Mouse (Mus musculus) hindbrain, embryonic 13.5 days (tissue): ENCODE data around the gene Cdc34. TPM values are rescaled to one million over a fixed set of nuclear protein-coding genes. Genes with fewer than 3 reads are reported as not detected.

ENCODE experiments used
- ATAC-seq: fragments of 200-750 bp; cut with Nextera tagmentation; 2 replicates; pipeline ENCODE4 v1.8.0; 2017; ENCODE audit warnings: moderate TSS enrichment; ENCODE audit not compliant: low FRiP score
- H3K27ac ChIP-seq: fragments of 300-500 bp; sonication (generic); 2 replicates; pipeline ENCODE4 v1.5.1; 2015; ENCODE audit warnings: inconsistent platforms, mild to moderate bottlenecking, moderate library complexity
- H3K27me3 ChIP-seq: fragments of 300-500 bp; sonication (generic); 2 replicates; pipeline ENCODE4 v1.6.1; 2015; ENCODE audit warnings: mild to moderate bottlenecking, inconsistent platforms
- H3K36me3 ChIP-seq: fragments of 300-500 bp; sonication (generic); 2 replicates; pipeline ENCODE4 v1.6.1; 2015; ENCODE audit warnings: mild to moderate bottlenecking, inconsistent platforms
- H3K4me1 ChIP-seq: fragments of 300-500 bp; sonication (generic); replicated peaks from 2 replicates; pipeline ENCODE4 v1.6.1; 2015; ENCODE audit warnings: inconsistent platforms
- H3K4me2 ChIP-seq: fragments of 300-500 bp; sonication (generic); 2 replicates; pipeline ENCODE4 v1.6.1; 2015; ENCODE audit warnings: inconsistent platforms, mild to moderate bottlenecking, moderate library complexity
- H3K4me3 ChIP-seq: fragments of 300-500 bp; sonication (generic); 2 replicates; pipeline ENCODE4 v1.5.1; 2015; ENCODE audit warnings: mild to moderate bottlenecking, inconsistent platforms
- H3K9ac ChIP-seq: fragments of 300-500 bp; sonication (generic); 2 replicates; pipeline ENCODE4 v1.6.1; 2015; ENCODE audit warnings: mild to moderate bottlenecking, inconsistent platforms
- H3K9me3 ChIP-seq: fragments of 300-500 bp; sonication (generic); 2 replicates; pipeline ENCODE4 v1.6.1; 2016; ENCODE audit warnings: inconsistent platforms
- WGBS: fragments of 180-500 bp; shearing (Covaris S2); methylation state at CpG from one replicate; pipeline ENCODE4 v1.1.7; 2015; 5-methylcytosine and 5-hydroxymethylcytosine counted together
- polyA plus RNA-seq: library from polyadenylated mRNA; unstranded; fragments of >200 nt; fragmentation: Nextera tagmentation; extraction: Ambion mirVana; gene quantifications from 2 replicates; pipeline ENCODE4 v1.2.1, GENCODE M21; 2015

Gene Cdc34
- polyA plus RNA-seq, 1 experiment from 2014 or later: 92.7 TPM

GRCm38 (mm10) chr10:79733847-79734246, 51.9 kb downstream of the Cdc34 start:
- Histone ChIP-seq H3K4me2 (no peak overlapping the region), H3K9me3 (peaks cover 16% of the 10 kb centered on the region), H3K4me3 (no peak overlapping the region), H3K4me1 (no peaks in the 10 kb centered on the region; the same call in 1 of the 2 replicates), H3K9ac (no peak overlapping the region), H3K27ac (no peak overlapping the region), H3K36me3 (peaks cover 80% of the 10 kb centered on the region), H3K27me3 (peaks cover 23% of the 10 kb centered on the region)
- no peak for ATAC-seq
- 95% methylated on average over 15 of the region's 15 CpGs for WGBS

- H3K9me3 ChIP-seq: peaks cover 32% of the 10 kb centered on the region
- H3K27ac ChIP-seq: no peak overlapping the region
- H3K27me3 ChIP-seq: peaks cover 23% of the 10 kb centered on the region
- H3K4me1 ChIP-seq: no peaks in the 10 kb centered on the region
- H3K36me3 ChIP-seq: peaks cover 95% of the 10 kb centered on the region
- H3K9ac ChIP-seq: no peak overlapping the region
- 0 out of 2 replicates have a peak overlapping the region, but pooled peaks have one; percentile 4 for H3K4me2 ChIP-seq
- 31% methylated on average over 45 of the region's 52 CpGs for WGBS
- ATAC-seq: no peak
- H3K4me3 ChIP-seq: no peak overlapping the region
Observed at GRCm38 (mm10) chr10:79735361-79735760, 53.4 kb downstream of the Cdc34 start.

GRCm38 (mm10) chr10:79736706-79737105, 54.7 kb downstream of the Cdc34 start:
- Histone ChIP-seq H3K27ac (no peak overlapping the region), H3K4me3 (no peak overlapping the region), H3K27me3 (peaks cover 23% of the 10 kb centered on the region), H3K9ac (no peak overlapping the region), H3K4me1 (no peaks in the 10 kb centered on the region), H3K4me2 (no peak overlapping the region), H3K9me3 (peaks cover 38% of the 10 kb centered on the region), H3K36me3 (peaks cover 100% of the 10 kb centered on the region)
- ATAC-seq: no peak
- 84% methylated on average over 14 of the region's 14 CpGs for WGBS

Other genes with a start within 250 kb of the Cdc34 start
- gene Vmn2r83, start 213.5 kb upstream of the Cdc34 start, polyA plus RNA-seq: not detected in 2 replicates
- gene Plpp2, start 148.4 kb upstream of the Cdc34 start, polyA plus RNA-seq: 14.5 and 16.5 TPM in 2 replicates
- 52.4 and 57.1 TPM in 2 replicates for gene Mier2, start 127.0 kb upstream of the Cdc34 start, polyA plus RNA-seq
- not detected in 2 replicates for gene Theg, start 94.9 kb upstream of the Cdc34 start, polyA plus RNA-seq
- 0.17 and 0.27 TPM in 2 replicates for gene C2cd4c, start 68.2 kb upstream of the Cdc34 start, polyA plus RNA-seq
- gene Shc2, start 44.3 kb upstream of the Cdc34 start, polyA plus RNA-seq: 24.5 and 26.5 TPM in 2 replicates
- not detected in 2 replicates for gene Odf3l2, start 36.5 kb upstream of the Cdc34 start, polyA plus RNA-seq
- gene Madcam1, start 17.6 kb upstream of the Cdc34 start, polyA plus RNA-seq: 0.87 and 0.88 TPM in 2 replicates
- 86.5 and 93.4 TPM in 2 replicates for gene Tpgs1, start 12.8 kb upstream of the Cdc34 start, polyA plus RNA-seq
- 1.1 and 1.4 TPM in 2 replicates for gene Gzmm, start 6.8 kb downstream of the Cdc34 start, polyA plus RNA-seq
- 690 and 717 TPM in 2 replicates for gene Bsg, start 22.3 kb downstream of the Cdc34 start, polyA plus RNA-seq
- 0.43 and 0.64 TPM in 2 replicates for gene Hcn2, start 34.4 kb downstream of the Cdc34 start, polyA plus RNA-seq
- gene Polrmt, start 64.4 kb downstream of the Cdc34 start, polyA plus RNA-seq: 37.1 and 42.4 TPM in 2 replicates
- gene Fgf22, start 72.9 kb downstream of the Cdc34 start, polyA plus RNA-seq: 1.00 and 2.1 TPM in 2 replicates
- gene Rnf126, start 84.8 kb downstream of the Cdc34 start, polyA plus RNA-seq: 87.9 and 90.7 TPM in 2 replicates
- 1.3 and 1.4 TPM in 2 replicates for gene Fstl3, start 95.1 kb downstream of the Cdc34 start, polyA plus RNA-seq
- 0.18 TPM in 1 of 2 replicates, not detected in the other for gene Prss57, start 108.8 kb downstream of the Cdc34 start, polyA plus RNA-seq
- 240 and 252 TPM in 2 replicates for gene Palm, start 111.4 kb downstream of the Cdc34 start, polyA plus RNA-seq
- 0.84 and 1.0 TPM in 2 replicates for gene Misp, start 138.8 kb downstream of the Cdc34 start, polyA plus RNA-seq
- gene Ptbp1, start 172.2 kb downstream of the Cdc34 start, polyA plus RNA-seq: 84.7 and 86.0 TPM in 2 replicates
- 13.9 and 15.6 TPM in 2 replicates for gene Prtn3, start 192.3 kb downstream of the Cdc34 start, polyA plus RNA-seq
- gene Plppr3, start 192.4 kb downstream of the Cdc34 start, polyA plus RNA-seq: 396 and 407 TPM in 2 replicates
- gene Elane, start 204.1 kb downstream of the Cdc34 start, polyA plus RNA-seq: 0.34 TPM in 1 of 2 replicates, not detected in the other
- gene Cfd, start 208.7 kb downstream of the Cdc34 start, polyA plus RNA-seq: not detected in 2 replicates
- gene Med16, start 226.7 kb downstream of the Cdc34 start, polyA plus RNA-seq: 55.3 and 58.3 TPM in 2 replicates
- 20.6 and 22.0 TPM in 2 replicates for gene Gm26602, start 228.7 kb downstream of the Cdc34 start, polyA plus RNA-seq
- 2.1 and 2.3 TPM in 2 replicates for gene Kiss1r, start 234.8 kb downstream of the Cdc34 start, polyA plus RNA-seq
- 243 and 256 TPM in 2 replicates for gene R3hdm4, start 239.0 kb downstream of the Cdc34 start, polyA plus RNA-seq
- 3.5 and 4.0 TPM in 2 replicates for gene Arid3a, start 244.8 kb downstream of the Cdc34 start, polyA plus RNA-seq